Mouse (Mus musculus): Measurements from ENCODE around the gene Padi2.

GRCm38 (mm10) chr4:140880207-140880606, 25.9 kb upstream of the Padi2 start:
- TF ChIP-seq POLR2A (IDR thresholded peaks at IDR 0.05; ENCODE audit: borderline replicate concordance, extremely low read depth, low read depth, low read length) (no peak), CTCF (IDR thresholded peaks at IDR 0.05; ENCODE audit: insufficient read depth, low read length) (no peak)
